Mouse (Mus musculus): ENCODE measurements at regions not wholly inside any gene's neighbourhood (a gene's known extent, or its start where the extent isn't known, plus 50 kb on each side); places are given as distances from the start of the nearest gene placed in this dataset.

GRCm38 (mm10) chr4:106859476-106859875, 51.0 kb upstream of the Ssbp3 start:
- no peak for DNase-seq

- no peak for DNase-seq
Measured at GRCm38 (mm10) chr4:106858357-106859088, 52.0 kb upstream of the Ssbp3 start.

- peak; percentile 8 for DNase-seq
Measured at GRCm38 (mm10) chr4:106855771-106856170, 51.0 kb upstream of the Acot11 start.

GRCm38 (mm10) chr4:106854361-106855309, 49.8 kb upstream of the Acot11 start:
- DNase-seq = peak; percentile 10
